ENCODE assay signal across 7 mouse cellular contexts in genomic region chr13:81710775-81711545, GRCm38 (mm10). TPM values are rescaled to one million over a fixed set of nuclear protein-coding genes. Genes with fewer than 3 reads are reported as not detected.
DNase-seq lines count a peak whose midpoint lies in the region; ATAC-seq lines count a peak whose summit lies in the region.

Gene Polr3g (minus strand): TSS chr13:81711013.
Gene Mblac2 (plus strand): TSS chr13:81711341.

- H3K9me3 ChIP-seq in intestine, embryonic 15.5 days = no peaks in the 10 kb centered on the region
- H3K9me3 ChIP-seq in midbrain, embryonic 10.5 days (replicated peaks) = no peaks in the 10 kb centered on the region

- no peaks in the 10 kb centered on the region for H3K36me3 ChIP-seq in intestine, embryonic 15.5 days
- H3K36me3 ChIP-seq in midbrain, embryonic 10.5 days = 0 out of 2 replicates have a peak, but pooled peaks cover 4% of the 10 kb centered on the region

- no peaks in the 10 kb centered on the region for H3K27me3 ChIP-seq in intestine, embryonic 15.5 days (replicated peaks)
- H3K27me3 ChIP-seq in midbrain, embryonic 10.5 days (ENCODE audit: low read depth, poor library complexity, severe bottlenecking) = peaks cover 9% of the 10 kb centered on the region

- H3K27ac ChIP-seq in intestine, embryonic 15.5 days = peak within 1 kb of the TSS; percentile 95
- peak within 1 kb of the TSS; percentile 89 for H3K27ac ChIP-seq in midbrain, embryonic 10.5 days (replicated peaks)

- whole genome bisulfite sequencing in intestine, embryonic 15.5 days = under 1% methylated on average over 61 of the region's 61 CpGs
- under 1% methylated on average over 61 of the region's 61 CpGs for WGBS in midbrain, embryonic 10.5 days

- H3K4me1 ChIP-seq in intestine, embryonic 15.5 days (replicated peaks) = 0 out of 2 replicates have a peak, but pooled peaks cover 3% of the 10 kb centered on the region
- peaks cover 40% of the 10 kb centered on the region for H3K4me1 ChIP-seq in midbrain, embryonic 10.5 days

- H3K9ac ChIP-seq in intestine, embryonic 15.5 days = peak within 1 kb of the TSS; percentile 72

- H3K4me2 ChIP-seq in intestine, embryonic 15.5 days (replicated peaks) = peak within 1 kb of the TSS; percentile 98

- intact Hi-C loops in gastrocnemius, postnatal 36 days (cut with DNase I) = loop anchor here (5.0 kb wide), 1 partner anchor 54 kb away; the partner anchor contains the start of gene Lysmd3
- intact Hi-C loops in left cerebral cortex, postnatal 25 days (cut with DNase I) = loop anchor here (1.0 kb wide), 2 partner anchors 50 to 54 kb away; partner anchors contain the start of gene Lysmd3

- H3K4me3 ChIP-seq in intestine, embryonic 15.5 days (replicated peaks) = peak within 1 kb of the TSS; percentile 87
- H3K4me3 ChIP-seq in midbrain, embryonic 10.5 days = peak within 1 kb of the TSS; percentile 89

- ATAC-seq in intestine, embryonic 15.5 days = peak; percentile 97

- DNase-seq in adrenal gland, adult 2 months = peak; percentile 98
- peak; percentile 90 for DNase-seq in embryo, embryonic 11.5 days (ENCODE audit: low read depth, low spot score)
- DNase-seq in gastrocnemius, postnatal 36 days = peak; percentile 90 to 93
- peak; percentile 95 to 96 for DNase-seq in left cerebral cortex, postnatal 25 days (ENCODE audit: low spot score in 2 of 2)
- DNase-seq in midbrain, embryonic 10.5 days (ENCODE audit: low spot score) = peak; percentile 95
- peak; percentile 97 for DNase-seq in right cerebral cortex, postnatal 4 days

RNA-seq across cellular contexts. Expression of gene Polr3g, which starts in this region (rescaled TPM):
- total RNA-seq in adrenal gland, adult 2 months (2021) = 1 to 10 TPM; 4.5 to 6.6 TPM
- 1.4 TPM in 2 replicates for polyA plus RNA-seq in adrenal gland, adult 2 months (2012; rRNA removed)
- 1 to 10 TPM; 1.1 to 1.3 TPM for total RNA-seq in gastrocnemius, postnatal 36 days (2021)
- 16.7 and 17.2 TPM in 2 replicates for polyA plus RNA-seq in intestine, embryonic 15.5 days (2015; fragmentation: Nextera tagmentation; extraction: Ambion mirVana)
- 1 to 10 TPM; 3.6 to 4.0 TPM for total RNA-seq in left cerebral cortex, postnatal 25 days (2021)
- polyA plus RNA-seq in midbrain, embryonic 10.5 days (2016; fragmentation: Nextera tagmentation; extraction: Ambion mirVana) = 17.7 and 24.9 TPM in 2 replicates

RNA-seq across cellular contexts. Expression of gene Mblac2, which starts in this region (rescaled TPM):
- 10 to 100 TPM; 10.6 to 12.4 TPM for total RNA-seq in adrenal gland, adult 2 months (2021)
- 5.6 and 5.7 TPM in 2 replicates for polyA plus RNA-seq in adrenal gland, adult 2 months (2012; rRNA removed)
- total RNA-seq in gastrocnemius, postnatal 36 days (2021) = 1 to 10 TPM in 1 of 2 experiments, under 1 TPM in 1; 0.94 to 1.1 TPM
- 8.4 and 9.2 TPM in 2 replicates for polyA plus RNA-seq in intestine, embryonic 15.5 days (2015; fragmentation: Nextera tagmentation; extraction: Ambion mirVana)
- 10 to 100 TPM; 22.7 to 24.6 TPM for total RNA-seq in left cerebral cortex, postnatal 25 days (2021)
- 4.5 and 5.1 TPM in 2 replicates for polyA plus RNA-seq in midbrain, embryonic 10.5 days (2016; fragmentation: Nextera tagmentation; extraction: Ambion mirVana)

Comparison
In these comparisons a context has a peak if more than half of its experiments do, and no peak if none do; other contexts are left out.
1. Peak in every context shown above with its lines: DNase-seq, ATAC-seq, H3K4me3 ChIP-seq and H3K27ac ChIP-seq.
2. RNA of gene Mblac2 (total RNA-seq): 22.7 to 24.6 TPM in left cerebral cortex, postnatal 25 days and 10.6 to 12.4 TPM in adrenal gland, adult 2 months; 0.94 to 1.1 TPM in gastrocnemius, postnatal 36 days; every median in the first group is over 4 times any median in the second.